Mouse (Mus musculus): Measurements from ENCODE around the gene Tysnd1.

DNA sequence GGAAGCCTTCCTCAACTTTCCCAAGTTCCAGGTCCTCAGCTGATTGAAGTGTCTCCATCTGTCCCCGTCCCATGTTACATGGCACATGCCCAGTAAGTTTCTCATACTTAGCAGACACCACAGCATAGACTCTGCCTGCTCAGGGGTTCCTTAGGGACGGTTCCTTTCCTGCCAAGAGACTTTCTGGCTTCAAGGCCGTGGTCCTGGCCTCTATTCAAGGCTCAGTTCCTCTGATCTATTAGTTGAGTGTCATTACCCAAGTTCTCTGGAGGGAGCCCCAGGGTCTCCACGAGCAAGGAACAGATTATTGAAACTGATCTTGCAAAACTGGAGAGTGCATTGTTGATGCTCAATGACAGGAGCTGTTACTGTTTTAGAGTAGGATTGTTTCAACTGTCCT, 9.3 kb downstream of the Tysnd1 start:
- no peak for TF ChIP-seq EP300 (IDR thresholded peaks at IDR 0.05; ENCODE audit: low read depth)
- TF ChIP-seq CTCF (IDR thresholded peaks at IDR 0.05; ENCODE audit: low read depth) = no peak

All from liver, embryonic 14.5 days (tissue).